Mouse (Mus musculus): Measurements from ENCODE around the gene Herc1.

DNA sequence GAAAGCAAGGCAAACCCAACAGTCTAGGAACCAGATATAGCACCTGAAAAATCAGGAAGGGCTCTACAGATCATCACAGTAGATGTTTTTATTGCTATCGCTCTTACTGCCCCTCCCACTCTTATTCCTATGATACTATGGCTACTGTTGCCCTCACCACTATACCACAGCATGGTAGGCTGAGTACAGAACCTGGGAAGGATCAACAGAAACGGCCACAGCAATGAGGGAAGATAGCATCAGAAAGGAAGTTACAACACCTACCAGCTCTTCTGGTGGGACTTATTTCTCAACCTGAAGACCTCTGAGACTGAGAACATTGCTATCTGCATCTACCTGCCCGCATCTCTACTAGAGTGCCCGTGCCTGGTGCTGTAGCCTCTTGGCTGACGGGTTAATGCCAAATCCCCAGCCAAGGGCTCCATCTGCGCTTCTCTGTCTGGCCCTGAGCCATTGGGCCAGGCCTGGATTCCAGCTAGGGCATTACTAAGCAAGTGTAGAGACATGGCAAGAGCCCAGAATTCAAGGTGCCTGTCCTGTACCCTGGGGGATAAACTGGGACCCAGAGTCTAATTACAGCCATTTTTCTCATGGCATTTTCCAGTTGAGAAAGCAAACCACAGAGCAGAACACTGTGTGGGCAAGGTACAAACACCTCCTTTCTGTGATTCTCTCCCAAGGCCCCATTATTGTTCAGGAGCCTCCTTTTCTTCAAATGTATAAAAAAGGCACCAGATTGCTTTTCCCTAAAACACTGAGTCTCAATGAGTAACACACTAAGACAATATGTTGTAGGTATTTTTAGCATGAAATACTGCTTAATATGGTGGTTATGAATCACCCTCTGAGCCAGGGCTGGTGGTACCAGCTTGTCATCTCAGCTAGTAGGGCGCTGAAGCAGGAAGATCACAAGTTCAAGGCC lies 28.0 kb upstream of the Herc1 start:
- TF ChIP-seq CTCF (IDR thresholded peaks at IDR 0.05; ENCODE audit: low read depth, low read length) (no peak), POLR2A (IDR thresholded peaks at IDR 0.05; ENCODE audit: extremely low read depth, insufficient read depth, low read length) (no peak)
